Mouse (Mus musculus) left cerebral cortex, postnatal 10 days (tissue): ENCODE data around the gene 4931414P19Rik. TPM values are rescaled to one million over a fixed set of nuclear protein-coding genes. Genes with fewer than 3 reads are reported as not detected.

Source experiments
- DNase-seq, 2 experiments: peaks; one replicate each; pipeline ENCODE4 v3.0.0; 2021 to 2022; ENCODE audit warnings: low spot score in 2 of 2, mixed read lengths in 1 of 2; ENCODE audit errors: extremely low spot score in 1 of 2
- intact Hi-C: fragments of 180-260 bp; cut with DNase I; formaldehyde crosslinking; loops from one replicate; pipeline ENCODE4 v1.15.1; 2025
- total RNA-seq, 2 experiments: library from RNA; stranded (reverse); gene quantifications; 2 replicates each; pipeline ENCODE4 v1.2.3; 2021

4931414P19Rik gene
- 1 to 10 TPM; 3.6 to 5.8 TPM for total RNA-seq

DNA sequence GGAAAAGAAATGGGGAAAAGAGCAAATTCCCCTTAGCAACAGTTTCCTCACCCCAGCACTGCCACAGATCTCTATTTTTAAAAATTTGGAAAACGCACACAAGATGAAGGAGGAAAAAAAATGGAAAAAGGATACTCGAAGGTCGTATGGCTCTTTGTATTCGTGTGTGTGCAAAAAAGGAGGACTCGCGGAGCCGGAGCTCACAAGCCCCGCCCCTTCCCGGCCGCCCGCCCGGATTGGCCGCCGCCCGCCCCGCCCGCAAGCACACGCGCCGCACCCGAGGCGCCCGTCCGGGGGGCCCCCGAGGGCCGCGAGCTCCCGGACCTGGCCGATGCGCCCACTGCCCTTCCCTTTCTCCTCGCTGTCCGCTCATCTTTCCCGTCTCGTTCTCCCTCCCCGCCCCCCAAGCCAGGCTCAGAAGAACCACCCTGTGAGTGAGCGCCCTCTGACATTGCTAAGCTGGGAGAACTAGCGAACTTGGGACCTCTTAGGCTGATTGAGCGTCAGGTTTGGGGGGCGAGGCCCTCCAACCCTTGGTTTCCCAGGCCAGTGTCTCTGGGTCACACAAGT lies at the start of gene 4931414P19Rik:
Gene 4931414P19Rik (minus strand): TSS at position 242 of the 570 bp plus-strand sequence.
- DNase-seq, result peak; percentile 64 to 93
- intact Hi-C loops, result no loop called here

DNA sequence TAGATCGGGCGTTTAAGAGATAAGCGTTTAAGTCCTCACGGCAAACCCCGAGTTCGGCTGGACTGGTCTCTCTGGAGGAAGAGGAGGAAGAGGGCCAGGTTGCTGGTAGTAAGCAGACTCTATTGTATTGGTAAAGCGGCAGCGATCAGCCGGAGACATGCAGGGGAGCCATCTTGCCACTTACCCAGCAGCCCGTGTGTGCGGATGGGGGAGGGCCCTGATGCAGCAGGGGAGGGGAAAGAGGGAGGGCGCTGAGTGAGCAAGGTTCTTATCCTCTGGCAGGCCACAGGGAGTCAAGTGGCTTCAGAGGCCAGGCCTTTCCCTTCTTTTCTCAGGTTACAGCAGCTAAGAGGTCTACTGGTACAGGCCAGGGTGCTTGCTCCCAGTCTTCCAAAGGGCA lies 47.7 kb upstream of the 4931414P19Rik start:
- intact Hi-C loops, result no loop called here
- peak; percentile 81 to 90 for DNase-seq

GRCm38 (mm10) chr14:54652787-54653186 lies 47.0 kb upstream of the 4931414P19Rik start:
- no peak for DNase-seq
- intact Hi-C loops, result no loop called here

- intact Hi-C loops, result no loop called here
These were observed 45.8 kb upstream of the 4931414P19Rik start for GRCm38 (mm10) chr14:54651556-54651955.

GRCm38 (mm10) chr14:54650621-54651454 lies 45.0 kb upstream of the 4931414P19Rik start:
- intact Hi-C loops, result no loop called here
- peak; percentile 79 to 88 for DNase-seq

More at GRCm38 (mm10) chr14:54651556-54651955, 45.8 kb upstream of the 4931414P19Rik start:
- DNase-seq, result peak in 1 of 2 experiments; percentile 26

DNA sequence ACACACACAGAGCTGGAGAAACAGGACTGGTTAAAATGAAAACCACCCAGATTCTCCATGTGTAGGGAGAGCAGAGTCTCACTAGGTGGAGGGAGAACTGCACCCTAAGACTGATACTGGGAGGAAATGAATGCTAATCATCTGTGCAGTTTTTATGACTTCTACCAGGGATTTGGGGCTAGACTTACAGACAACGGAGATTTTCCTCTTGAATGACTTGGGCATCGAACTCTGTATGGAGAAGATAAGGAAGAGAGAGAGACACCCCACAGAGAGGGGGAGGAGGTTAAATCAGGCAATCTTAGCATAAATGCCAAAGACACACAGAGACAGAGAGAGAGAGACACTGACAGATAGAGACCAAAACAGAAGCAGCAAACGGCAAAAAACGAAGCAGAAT lies 42.1 kb upstream of the 4931414P19Rik start:
- intact Hi-C loops, result no loop called here
- DNase-seq, result no peak

DNA sequence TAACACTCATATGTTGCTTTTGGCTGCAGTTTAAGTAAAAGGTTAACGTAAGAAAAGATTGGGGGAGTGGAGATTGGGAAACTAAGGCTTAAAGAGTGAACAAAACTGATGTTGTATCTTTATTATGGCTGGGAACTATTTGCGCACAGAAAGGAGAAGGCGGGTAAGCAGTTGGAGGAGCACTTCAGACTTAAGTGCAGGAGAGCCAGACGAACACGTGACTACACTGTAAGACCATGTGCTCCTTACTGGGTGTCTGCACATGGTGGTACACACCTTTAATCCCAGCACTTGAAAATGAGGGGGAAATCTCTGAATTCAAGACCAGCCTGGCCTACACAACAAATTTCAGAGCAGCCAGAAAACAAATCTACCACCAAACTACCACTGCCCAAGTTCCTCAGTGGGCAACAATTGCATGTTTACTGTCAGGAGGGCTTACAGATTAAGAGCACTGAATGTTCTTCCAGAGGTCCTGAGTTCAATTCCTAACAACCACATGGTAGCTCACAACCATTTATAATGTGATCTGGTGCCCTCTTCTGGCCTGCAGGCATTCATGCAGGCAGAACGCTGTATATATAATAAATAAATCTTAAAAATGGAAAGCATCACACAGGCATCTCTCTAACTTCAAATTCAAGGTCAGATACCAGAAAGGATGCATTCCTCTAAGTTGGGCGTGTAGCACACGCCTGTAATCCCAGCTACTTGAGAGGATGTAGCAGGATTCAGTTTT lies 41.3 kb upstream of the 4931414P19Rik start:
- intact Hi-C loops, result no loop called here
- DNase-seq, result no peak

DNA sequence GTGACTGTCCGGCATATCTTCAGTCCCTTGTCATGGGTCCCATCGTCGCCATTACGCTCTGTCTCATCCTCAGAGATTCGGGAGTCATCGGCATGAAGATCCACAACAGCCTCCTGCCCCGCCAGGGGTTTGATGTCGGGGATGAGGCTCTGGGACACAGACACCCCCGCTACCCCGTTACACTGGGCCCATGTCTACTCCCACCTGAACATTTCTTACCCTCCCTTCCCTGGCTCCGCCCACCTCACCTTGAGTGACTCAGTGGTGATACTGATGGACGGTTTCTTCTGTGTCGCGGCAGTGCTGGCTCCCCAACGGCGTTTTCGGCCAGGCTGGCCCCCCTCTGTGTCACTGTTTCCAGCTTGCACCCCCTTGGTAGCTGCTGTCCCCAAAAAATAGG lies 40.7 kb upstream of the 4931414P19Rik start:
- peak in 1 of 2 experiments; percentile 35 for DNase-seq
- intact Hi-C loops, result no loop called here

DNA sequence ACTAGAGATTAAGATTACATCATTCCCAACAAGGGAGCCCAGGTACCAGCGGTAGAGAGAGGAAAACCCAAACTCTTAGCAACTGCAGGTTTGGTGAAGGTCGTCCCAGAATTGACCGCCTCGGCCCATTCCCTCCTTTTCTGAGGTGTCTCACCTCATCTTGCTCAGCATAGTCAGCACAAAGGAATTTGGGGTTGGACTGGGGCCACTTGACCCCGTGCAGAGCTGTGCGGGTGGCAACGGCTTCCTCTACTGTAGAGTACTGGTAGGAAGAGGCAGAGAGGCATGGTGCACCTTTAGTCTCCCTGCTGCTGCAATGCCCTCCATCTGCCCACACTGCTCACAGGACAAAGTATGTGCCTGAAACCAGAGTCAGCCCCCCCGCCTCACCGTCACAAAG lies 38.5 kb upstream of the 4931414P19Rik start:
- DNase-seq, result no peak
- intact Hi-C loops, result loop anchor here (5.0 kb wide), 2 partner anchors 117 to 582 kb away; no protein-coding TSS in a partner anchor

DNA sequence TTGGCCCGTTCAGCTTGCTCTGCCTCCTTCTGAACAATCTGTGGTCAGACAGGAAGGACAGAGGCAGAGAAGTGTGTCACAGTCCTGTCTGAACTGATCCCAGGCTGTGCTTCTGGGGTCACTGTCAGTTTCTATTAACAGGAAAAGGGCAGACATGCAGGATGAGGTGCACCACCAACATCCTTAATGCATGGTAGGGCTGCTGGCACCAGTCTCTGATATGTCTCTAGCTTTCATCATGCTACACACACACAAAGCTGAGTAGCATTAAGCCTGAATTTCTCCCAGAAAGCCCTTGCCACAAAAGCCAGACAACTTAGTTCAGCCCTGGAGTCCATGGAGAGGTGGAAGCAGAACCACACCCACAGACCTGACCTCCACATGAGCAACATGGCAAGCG lies 37.2 kb upstream of the 4931414P19Rik start:
- intact Hi-C loops, result loop anchor here (5.0 kb wide), 2 partner anchors 116 to 581 kb away; no protein-coding TSS in a partner anchor
- no peak for DNase-seq

DNA sequence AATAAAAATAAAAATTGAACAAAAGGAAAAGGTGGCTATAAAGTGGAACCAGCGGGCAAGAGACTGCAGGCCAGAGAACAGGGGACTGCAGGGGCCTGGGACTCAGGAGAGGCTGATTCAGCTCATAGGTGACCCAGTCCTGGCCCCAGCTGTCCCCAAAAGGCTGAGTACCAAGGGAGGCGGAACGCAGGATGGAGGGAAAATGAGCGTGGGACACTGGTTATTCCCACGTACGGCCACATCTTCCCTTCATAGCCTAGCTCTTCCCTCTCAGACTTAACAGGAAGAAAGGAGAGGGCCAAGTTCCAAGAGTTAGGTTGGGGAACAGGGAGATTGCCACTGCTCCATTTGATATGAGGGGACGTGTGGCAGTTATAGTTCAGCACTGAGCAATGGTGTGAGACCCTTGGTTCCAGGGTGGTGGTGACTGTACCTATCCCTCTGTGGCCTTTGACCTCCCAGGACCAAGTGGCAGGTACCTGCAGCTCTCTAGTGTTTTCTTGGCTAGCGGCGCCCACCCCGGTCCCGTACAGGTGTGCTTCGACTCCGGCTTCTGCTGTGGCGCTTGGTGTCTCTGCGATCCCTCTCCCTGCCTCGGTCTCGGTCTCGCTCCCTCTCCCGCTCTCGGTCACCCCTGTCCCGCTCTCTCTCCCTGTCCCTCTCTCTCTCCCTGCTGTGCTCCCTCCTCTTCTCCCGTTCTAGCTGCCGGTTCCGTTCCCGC lies 36.6 kb upstream of the 4931414P19Rik start:
- DNase-seq, result peak in 1 of 2 experiments; percentile 52
- intact Hi-C loops, result loop anchor here (5.0 kb wide), 2 partner anchors 115 to 580 kb away; no protein-coding TSS in a partner anchor

- DNase-seq, result peak; percentile 84 to 94
- intact Hi-C loops, result loop anchor here (2.0 to 5.0 kb wide), 4 partner anchors 73 to 579 kb away; no protein-coding TSS in a partner anchor
These were observed 35.6 kb upstream of the 4931414P19Rik start, which contains the start of gene Cdh24 for GRCm38 (mm10) chr14:54641305-54641969. Gene Cdh24, minus strand, starts transcription at chr14:54641364.

DNA sequence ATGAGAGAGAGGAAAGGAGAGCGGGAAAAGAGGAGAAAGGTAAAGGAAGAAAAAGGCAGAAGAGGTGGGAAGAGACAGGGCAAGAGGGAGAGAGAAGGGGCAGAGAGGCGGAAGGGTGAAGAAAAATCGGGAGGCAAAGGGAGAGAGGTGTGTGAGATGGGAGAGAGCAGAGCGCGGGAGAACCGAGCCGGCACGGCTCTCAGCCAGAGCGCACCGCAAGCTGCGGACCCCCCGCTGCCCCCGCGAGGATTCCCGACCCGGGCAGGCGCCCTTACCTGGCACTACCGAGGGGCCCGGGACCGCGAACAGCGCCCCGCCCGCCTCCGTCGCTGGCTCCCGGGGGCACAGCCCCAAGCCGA lies 35.1 kb upstream of the 4931414P19Rik start, which contains the start of gene Gm17606:
Gene Gm17606 (plus strand): TSS at position 7 of the 359 bp plus-strand sequence.
- intact Hi-C loops, result loop anchor here (2.0 to 5.0 kb wide), 4 partner anchors 72 to 579 kb away; no protein-coding TSS in a partner anchor
- DNase-seq, result no peak

GRCm38 (mm10) chr14:54640121-54640520 lies 34.3 kb upstream of the 4931414P19Rik start:
- no peak for DNase-seq
- intact Hi-C loops, result loop anchor here (2.0 to 5.0 kb wide), 4 partner anchors 71 to 578 kb away; no protein-coding TSS in a partner anchor

- DNase-seq, result peak in 1 of 2 experiments; percentile 55
- intact Hi-C loops, result no loop called here
These were observed 32.4 kb upstream of the 4931414P19Rik start for GRCm38 (mm10) chr14:54638210-54638609.

DNA sequence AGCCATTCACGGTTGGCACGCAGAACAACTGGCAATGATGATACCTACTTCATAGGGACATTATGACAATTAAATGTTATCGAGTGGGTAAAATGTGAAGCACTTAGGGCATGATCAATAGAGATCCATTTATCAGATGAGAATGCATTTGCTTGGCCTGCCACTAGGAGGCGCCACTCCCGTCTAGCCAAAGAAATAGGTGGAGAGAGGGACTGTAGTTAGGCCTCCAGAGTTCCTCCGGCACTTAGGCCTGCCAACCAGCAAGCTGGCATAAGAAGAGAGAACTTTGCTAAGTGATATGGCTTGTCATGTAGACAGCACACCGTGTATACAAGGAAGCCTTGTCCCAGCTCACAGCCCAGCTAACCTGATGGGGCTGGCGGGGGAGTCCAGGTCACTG lies 31.2 kb upstream of the 4931414P19Rik start:
- intact Hi-C loops, result no loop called here
- peak in 1 of 2 experiments; percentile 57 for DNase-seq

DNA sequence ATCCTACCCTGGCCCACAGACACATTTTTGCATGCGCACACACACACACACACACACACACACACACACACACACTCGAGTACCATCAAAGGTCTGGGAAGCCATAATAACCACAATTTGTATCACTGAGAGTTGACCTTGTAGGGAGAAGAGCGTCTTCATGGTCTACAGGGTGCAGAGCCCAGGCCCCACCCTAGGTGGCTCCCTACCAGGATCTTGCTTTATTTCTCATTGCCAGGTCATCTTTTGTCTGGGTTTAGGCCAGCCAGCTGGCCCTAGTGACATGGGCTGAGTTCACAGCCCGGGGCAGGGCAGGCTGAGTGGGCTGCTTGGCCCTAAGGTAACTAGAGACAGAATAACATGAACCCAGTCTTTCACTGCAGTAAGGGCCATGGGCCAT lies 28.4 kb upstream of the 4931414P19Rik start:
- intact Hi-C loops, result no loop called here
- DNase-seq, result no peak

- no peak for DNase-seq
- intact Hi-C loops, result no loop called here
These were observed 26.5 kb upstream of the 4931414P19Rik start for GRCm38 (mm10) chr14:54632252-54632651.
